Mouse (Mus musculus) midbrain, embryonic 10.5 days (tissue): ENCODE measurements around the gene Rhebl1. TPM values are rescaled to one million over a fixed set of nuclear protein-coding genes. Genes with fewer than 3 reads are reported as not detected.

Experiments
- DNase-seq: peaks from one replicate; pipeline ENCODE4 v3.0.0-alpha.2; 2017; ENCODE audit warnings: low spot score
- H3K27ac ChIP-seq: fragments of 300-500 bp; sonication (generic); replicated peaks from 2 replicates; pipeline ENCODE4 v1.5.1; 2016; ENCODE audit warnings: mild to moderate bottlenecking
- H3K27me3 ChIP-seq: fragments of 300-500 bp; sonication (generic); 2 replicates; pipeline ENCODE4 v1.6.1; 2016; ENCODE audit warnings: low read depth, mild to moderate bottlenecking; ENCODE audit not compliant: poor library complexity, severe bottlenecking
- H3K36me3 ChIP-seq: fragments of 300-500 bp; sonication (generic); 2 replicates; pipeline ENCODE4 v1.6.1; 2016; ENCODE audit warnings: mild to moderate bottlenecking, moderate library complexity
- H3K4me1 ChIP-seq: fragments of 300-500 bp; sonication (generic); 2 replicates; pipeline ENCODE4 v1.6.1; 2016
- H3K4me3 ChIP-seq: fragments of 300-500 bp; sonication (generic); 2 replicates; pipeline ENCODE4 v1.5.1; 2016; ENCODE audit warnings: mild to moderate bottlenecking, moderate library complexity
- H3K9me3 ChIP-seq: fragments of 300-500 bp; sonication (generic); replicated peaks from 2 replicates; pipeline ENCODE4 v1.6.1; 2016; ENCODE audit warnings: mild to moderate bottlenecking
- WGBS: fragments of 180-500 bp; shearing (Covaris S2); methylation state at CpG from one replicate; pipeline ENCODE4 v1.1.7; 2016; 5-methylcytosine and 5-hydroxymethylcytosine counted together
- polyA plus RNA-seq: library from polyadenylated mRNA; unstranded; fragments of >200 nt; fragmentation: Nextera tagmentation; extraction: Ambion mirVana; gene quantifications from 2 replicates; pipeline ENCODE4 v1.2.1, GENCODE M21; 2016

Gene Rhebl1
- polyA plus RNA-seq, 1 experiment from 2014 or later: 23.9 TPM

DNA sequence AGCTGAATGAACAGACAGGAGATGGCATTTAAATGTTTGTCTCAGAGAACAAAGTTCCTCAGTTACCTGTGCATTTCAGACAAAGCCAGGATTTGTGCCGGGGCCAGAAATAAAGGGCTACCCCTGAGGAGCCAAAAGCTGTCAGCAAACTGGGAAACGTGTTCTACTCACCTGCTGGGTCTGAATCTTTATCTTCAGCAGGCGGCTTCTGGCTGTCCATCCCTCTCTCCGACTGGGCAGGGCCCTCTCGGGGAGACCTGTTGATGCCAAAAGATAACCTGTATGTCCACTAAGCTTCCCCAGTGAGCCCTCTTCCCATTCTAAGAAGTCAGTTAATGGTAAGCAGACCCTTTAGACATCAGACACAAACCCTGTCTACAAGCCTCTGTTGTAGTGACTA is 27.8 kb downstream of the Rhebl1 start:
- peaks cover 64% of the 10 kb centered on the region for H3K36me3 ChIP-seq
- no peak overlapping the region for H3K27ac ChIP-seq
- no peaks in the 10 kb centered on the region for H3K9me3 ChIP-seq
- no peak for DNase-seq
- 91% methylated on average over 5 of the region's 5 CpGs for WGBS
- H3K4me3 ChIP-seq: no peak overlapping the region
- H3K27me3 ChIP-seq: no peaks in the 10 kb centered on the region
- peaks cover 37% of the 10 kb centered on the region for H3K4me1 ChIP-seq

DNA sequence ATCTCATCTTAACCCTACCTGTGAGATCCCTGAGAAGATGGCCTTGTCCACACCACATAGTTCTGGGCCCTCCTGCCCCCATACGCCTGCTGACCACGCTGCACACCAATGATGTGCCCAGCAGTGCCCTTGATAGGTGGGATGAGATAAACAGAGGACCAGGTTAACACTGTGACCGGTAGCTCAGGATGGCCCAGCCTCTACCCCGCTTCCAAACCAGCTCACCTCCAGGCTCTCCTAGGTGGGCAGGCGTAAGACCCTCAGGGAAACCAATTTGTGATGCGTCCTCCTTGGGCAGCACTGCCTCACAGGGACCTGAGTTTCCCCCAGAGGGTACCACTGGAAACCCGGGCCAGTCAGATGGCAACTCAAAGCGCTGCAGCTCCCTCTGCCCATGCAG is 28.6 kb downstream of the Rhebl1 start:
- H3K9me3 ChIP-seq: no peaks in the 10 kb centered on the region
- peaks cover 37% of the 10 kb centered on the region for H3K4me1 ChIP-seq
- no peak for DNase-seq
- peaks cover 72% of the 10 kb centered on the region for H3K36me3 ChIP-seq
- H3K27ac ChIP-seq: no peak overlapping the region
- H3K27me3 ChIP-seq: no peaks in the 10 kb centered on the region
- 93% methylated on average over 8 of the region's 8 CpGs for WGBS
- no peak overlapping the region for H3K4me3 ChIP-seq

DNA sequence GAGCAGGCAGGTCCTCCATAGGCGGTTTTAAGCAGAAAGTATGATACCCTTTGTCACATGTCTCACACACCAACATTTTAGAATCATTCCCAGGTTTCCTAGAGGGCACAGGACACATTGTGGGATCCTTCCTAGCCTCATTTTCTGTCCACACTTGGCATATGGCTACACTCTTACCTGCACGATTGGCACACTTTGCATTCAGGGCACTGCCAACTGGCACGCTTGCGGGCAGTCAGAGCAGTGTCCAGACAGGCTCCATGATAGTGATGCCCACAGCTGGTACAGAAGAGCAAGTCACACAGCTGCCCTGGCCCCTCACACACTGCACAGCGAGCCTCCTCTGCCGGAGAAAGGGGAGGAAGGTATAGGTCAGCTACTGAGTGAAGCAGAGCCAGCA is 29.4 kb downstream of the Rhebl1 start:
- no peaks in the 10 kb centered on the region for H3K9me3 ChIP-seq
- H3K27ac ChIP-seq: no peak overlapping the region
- H3K27me3 ChIP-seq: no peaks in the 10 kb centered on the region
- peaks cover 80% of the 10 kb centered on the region for H3K36me3 ChIP-seq
- no peak overlapping the region for H3K4me3 ChIP-seq
- peaks cover 30% of the 10 kb centered on the region for H3K4me1 ChIP-seq
- DNase-seq: no peak
- 94% methylated on average over 6 of the region's 6 CpGs for WGBS

DNA sequence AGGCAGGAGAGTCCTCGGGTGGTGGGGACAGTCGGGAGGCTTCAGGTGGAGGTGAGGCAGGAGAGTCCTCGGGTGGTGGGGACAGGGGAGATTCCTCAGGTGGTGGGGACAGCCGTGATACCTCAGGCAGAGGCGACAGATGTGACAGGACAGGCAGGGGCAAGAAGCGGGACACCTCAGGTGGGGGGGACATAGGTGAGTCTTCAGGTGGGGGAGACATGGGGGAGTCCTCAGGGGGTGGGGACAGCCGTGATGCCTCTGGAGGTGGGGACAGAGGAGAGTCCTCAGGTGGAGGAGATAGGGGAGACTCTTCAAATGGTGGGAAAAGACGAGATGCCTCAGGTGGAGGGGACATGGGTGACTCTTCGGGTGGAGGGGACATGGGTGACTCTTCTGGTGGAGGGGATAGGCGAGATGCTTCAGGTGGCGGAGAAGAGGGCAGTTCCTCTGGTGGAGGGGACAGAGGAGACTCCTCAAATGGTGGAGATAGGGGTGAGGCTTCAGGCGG is 30.8 kb downstream of the Rhebl1 start:
- DNase-seq: no peak
- no peaks in the 10 kb centered on the region for H3K9me3 ChIP-seq
- H3K27ac ChIP-seq: no peak overlapping the region
- no peaks in the 10 kb centered on the region for H3K27me3 ChIP-seq
- no peak overlapping the region for H3K4me3 ChIP-seq
- 92% methylated on average over 12 of the region's 12 CpGs for WGBS
- peaks cover 16% of the 10 kb centered on the region for H3K4me1 ChIP-seq
- peaks cover 94% of the 10 kb centered on the region for H3K36me3 ChIP-seq

DNA sequence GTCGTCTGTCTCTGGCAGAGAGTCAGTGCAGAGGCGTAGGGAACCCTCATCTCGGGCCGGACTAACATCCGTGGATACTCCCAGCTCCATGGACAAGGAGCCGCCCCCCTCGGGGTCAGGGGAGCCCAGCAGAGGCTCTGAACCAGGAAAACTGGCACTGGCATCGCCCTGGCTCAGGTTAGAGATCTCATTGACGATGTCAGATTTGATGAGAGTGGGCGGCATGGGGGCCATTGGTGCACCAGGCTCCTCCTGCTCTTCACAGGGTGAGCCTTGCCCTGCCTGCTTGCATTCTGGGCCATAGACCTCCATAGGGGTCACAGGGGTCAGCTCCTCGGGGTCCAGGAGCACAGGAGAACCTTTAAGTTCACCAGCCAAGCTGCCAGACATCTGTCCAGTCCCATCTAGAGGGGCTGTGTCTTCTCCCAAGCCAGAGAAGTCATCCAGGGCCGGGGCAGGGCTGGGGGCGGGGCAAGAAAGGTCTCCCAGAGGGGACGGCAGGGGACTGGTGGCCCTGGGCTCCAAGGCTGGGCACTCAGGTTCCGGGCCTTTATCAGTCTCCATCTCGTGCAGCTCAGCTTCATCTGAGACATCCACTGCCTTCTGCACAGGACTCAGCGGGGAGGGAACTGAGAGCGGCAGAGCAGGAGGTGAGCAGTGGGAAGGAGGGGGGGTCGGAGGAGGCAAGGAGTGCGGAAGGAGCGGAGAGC is 32.5 kb downstream of the Rhebl1 start:
- H3K27ac ChIP-seq: no peak overlapping the region

DNA sequence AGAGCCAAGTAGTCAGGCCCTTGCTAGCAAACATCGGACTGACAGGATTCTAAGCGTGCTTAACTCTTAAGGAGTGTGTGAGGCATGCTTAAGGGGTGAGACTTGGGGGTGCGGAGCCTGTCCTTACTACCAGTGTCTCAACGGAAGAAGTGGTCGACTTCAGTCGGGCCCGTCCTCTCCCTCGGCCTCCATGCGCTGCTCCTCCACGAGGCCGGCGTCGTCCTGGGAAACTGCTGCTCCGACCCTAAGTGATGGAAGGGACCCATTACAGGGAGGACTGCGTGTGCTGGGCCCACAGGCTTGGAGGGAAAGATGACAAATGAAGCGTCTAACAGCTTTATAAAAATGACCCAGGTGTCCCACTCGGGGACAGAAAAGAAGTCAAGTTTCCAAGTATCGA is 33.4 kb downstream of the Rhebl1 start:
- H3K4me3 ChIP-seq: no peak overlapping the region
- no peak overlapping the region for H3K27ac ChIP-seq
- DNase-seq: no peak
- no peaks in the 10 kb centered on the region for H3K9me3 ChIP-seq
- no peaks in the 10 kb centered on the region for H3K4me1 ChIP-seq
- WGBS: 96% methylated on average over 18 of the region's 18 CpGs
- no peaks in the 10 kb centered on the region for H3K27me3 ChIP-seq
- H3K36me3 ChIP-seq: peaks cover 100% of the 10 kb centered on the region

More for the DNA sequence above, 32.5 kb downstream of the Rhebl1 start:
- DNase-seq: no peak
- 92% methylated on average over 21 of the region's 21 CpGs for WGBS
- Histone ChIP-seq H3K4me3 (0 out of 2 replicates have a peak overlapping the region, but pooled peaks have one; percentile 11), H3K9me3 (no peaks in the 10 kb centered on the region), H3K36me3 (peaks cover 100% of the 10 kb centered on the region), H3K27me3 (no peaks in the 10 kb centered on the region), H3K4me1 (no peaks in the 10 kb centered on the region)

DNA sequence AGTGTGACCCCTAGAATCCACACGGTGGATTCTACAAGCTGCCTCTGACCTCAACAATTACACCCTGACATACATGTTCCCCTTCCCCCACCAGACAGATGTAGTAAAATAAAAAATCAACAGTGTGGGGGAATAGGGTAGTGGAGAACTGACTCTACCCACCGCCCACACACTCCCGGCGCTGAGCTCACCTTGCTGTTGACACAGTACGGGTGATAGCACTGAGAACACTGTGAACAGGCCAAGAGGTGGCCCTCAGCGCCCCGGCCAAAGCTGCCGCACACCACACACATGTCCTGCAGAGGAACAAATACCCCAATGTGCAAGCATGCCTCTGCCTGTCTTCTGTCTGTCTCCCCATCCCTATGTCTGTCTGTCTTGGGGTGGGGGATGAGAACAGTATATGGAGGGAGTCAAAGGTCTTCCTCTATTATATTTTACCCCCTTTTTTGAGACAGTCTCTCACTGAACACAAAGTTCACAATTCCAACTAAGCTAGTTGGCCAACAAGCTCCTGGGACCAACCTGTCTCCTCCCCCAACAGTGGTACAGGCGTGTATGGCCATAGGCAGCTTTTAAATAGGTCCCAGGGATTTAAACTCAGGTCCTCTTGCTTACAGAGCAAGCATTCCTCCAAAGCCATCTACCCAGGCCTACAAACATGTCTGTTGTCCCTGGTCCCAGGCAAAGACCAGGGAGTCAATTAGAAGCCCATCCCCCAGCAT is 34.9 kb downstream of the Rhebl1 start:
- peaks cover 100% of the 10 kb centered on the region for H3K36me3 ChIP-seq
- DNase-seq: no peak
- no peaks in the 10 kb centered on the region for H3K9me3 ChIP-seq
- H3K27ac ChIP-seq: no peak overlapping the region
- 89% methylated on average over 9 of the region's 9 CpGs for WGBS
- no peak overlapping the region for H3K4me3 ChIP-seq
- H3K4me1 ChIP-seq: no peaks in the 10 kb centered on the region
- no peaks in the 10 kb centered on the region for H3K27me3 ChIP-seq

DNA sequence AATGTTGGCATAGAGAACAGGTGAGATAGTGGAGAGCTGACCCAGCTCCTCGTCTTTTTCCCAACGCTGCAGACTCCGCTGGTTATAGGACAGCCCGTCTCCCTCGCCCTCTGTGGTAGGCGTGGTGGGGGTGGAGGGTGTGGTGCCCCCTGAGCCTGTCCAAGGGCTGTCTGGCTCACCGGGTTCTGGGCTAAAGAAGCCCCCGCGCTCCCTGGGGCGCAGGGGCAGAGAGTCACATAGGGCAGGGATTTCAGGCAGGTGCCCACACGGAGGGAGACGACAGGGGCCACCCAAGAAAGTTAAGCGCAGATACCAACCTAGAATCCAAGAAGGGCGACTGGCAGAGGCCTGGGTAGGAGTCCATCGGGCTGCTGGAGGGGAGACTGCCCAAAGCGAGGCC is 40.1 kb downstream of the Rhebl1 start:
- Histone ChIP-seq H3K4me3 (no peak overlapping the region), H3K27me3 (no peaks in the 10 kb centered on the region), H3K36me3 (peaks cover 100% of the 10 kb centered on the region), H3K27ac (no peak overlapping the region), H3K4me1 (no peaks in the 10 kb centered on the region), H3K9me3 (no peaks in the 10 kb centered on the region)
- no peak for DNase-seq
- 95% methylated on average over 16 of the region's 16 CpGs for WGBS

DNA sequence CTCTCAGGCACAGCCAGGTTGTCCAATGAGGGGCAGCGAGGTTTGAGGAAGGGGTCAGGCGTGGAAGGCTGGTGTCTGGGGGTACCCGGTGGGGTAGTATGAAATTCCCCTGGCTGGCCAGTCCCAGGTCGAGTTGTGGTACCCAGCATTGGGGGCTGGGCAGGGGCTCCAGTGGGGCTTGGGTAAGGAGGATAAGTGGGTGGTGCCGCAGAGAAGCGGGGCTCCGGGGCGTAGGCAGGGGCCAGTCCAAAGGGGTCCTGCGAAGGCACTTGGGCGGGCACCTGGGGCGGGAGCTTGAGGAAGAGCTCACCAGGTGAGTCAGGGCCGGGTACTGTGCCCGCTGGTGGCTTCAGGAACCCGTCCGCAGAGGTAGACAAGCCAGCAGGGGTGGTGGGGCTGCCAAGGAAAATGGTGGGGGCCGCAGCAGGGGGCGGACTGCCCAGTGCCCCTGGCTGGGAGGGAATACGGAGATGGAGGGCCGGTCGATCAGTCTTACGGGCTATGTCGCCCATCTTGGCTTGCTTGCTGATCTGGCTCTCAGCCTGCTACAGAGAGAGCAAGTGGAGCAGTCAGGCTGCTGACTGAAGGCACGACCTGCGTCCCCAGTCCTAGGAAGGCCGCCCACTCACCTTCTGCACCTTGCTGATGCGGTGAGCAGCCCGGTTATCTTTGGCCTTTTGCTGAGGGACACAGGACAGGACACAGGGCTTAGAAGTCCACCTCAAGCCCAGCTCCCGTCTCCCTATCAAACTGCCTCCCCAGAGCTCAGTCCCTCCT is 41.0 kb downstream of the Rhebl1 start:
- H3K36me3 ChIP-seq: peaks cover 100% of the 10 kb centered on the region
- H3K9me3 ChIP-seq: no peaks in the 10 kb centered on the region
- no peak for DNase-seq
- no peak overlapping the region for H3K4me3 ChIP-seq
- H3K27ac ChIP-seq: no peak overlapping the region
- WGBS: 97% methylated on average over 28 of the region's 28 CpGs
- no peaks in the 10 kb centered on the region for H3K4me1 ChIP-seq
- no peaks in the 10 kb centered on the region for H3K27me3 ChIP-seq

DNA sequence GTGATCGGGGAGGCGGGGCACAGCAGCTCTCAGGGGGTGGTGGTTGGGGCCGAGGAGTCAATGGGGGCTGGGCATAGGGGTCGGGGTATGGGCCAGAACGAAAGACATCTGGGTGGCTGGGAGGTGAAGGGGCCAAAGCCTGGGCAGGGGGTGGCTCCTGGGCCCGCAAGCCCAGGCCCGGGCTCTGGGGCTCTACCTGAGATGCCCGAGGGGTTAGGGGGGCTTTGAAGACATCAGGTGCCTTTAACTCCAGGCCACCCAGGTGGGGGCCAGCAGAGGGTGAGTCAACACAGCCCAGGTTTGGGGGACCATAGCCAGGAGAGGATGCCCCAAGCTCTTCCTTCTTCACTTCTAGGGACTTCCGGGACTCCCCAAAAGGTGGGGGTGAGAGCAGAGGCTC is 41.6 kb downstream of the Rhebl1 start:
- no peak for DNase-seq
- Histone ChIP-seq H3K4me3 (no peak overlapping the region), H3K4me1 (no peaks in the 10 kb centered on the region), H3K27ac (no peak overlapping the region), H3K27me3 (no peaks in the 10 kb centered on the region), H3K36me3 (peaks cover 100% of the 10 kb centered on the region), H3K9me3 (no peaks in the 10 kb centered on the region)
- WGBS: 93% methylated on average over 9 of the region's 9 CpGs

DNA sequence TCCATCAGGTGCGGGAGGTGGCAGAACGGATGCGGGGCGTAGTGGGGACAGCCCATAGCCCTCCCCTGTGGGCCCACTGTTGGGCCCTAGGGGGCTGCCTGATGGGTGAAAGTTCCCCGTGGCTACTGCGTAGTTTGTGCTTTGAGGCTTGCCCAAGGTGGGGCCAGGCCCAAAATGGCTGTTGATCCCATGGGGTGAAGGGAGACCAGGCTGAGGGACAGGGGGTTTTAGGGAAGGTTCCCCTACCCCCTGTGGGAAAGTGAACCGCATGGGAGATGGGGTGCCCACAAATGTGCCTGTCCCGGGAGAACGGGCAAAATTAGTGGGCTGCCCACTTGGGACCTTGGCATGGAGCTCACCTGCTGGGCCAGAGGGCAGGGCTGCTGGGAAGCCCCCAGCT is 42.3 kb downstream of the Rhebl1 start:
- DNase-seq: no peak

DNA sequence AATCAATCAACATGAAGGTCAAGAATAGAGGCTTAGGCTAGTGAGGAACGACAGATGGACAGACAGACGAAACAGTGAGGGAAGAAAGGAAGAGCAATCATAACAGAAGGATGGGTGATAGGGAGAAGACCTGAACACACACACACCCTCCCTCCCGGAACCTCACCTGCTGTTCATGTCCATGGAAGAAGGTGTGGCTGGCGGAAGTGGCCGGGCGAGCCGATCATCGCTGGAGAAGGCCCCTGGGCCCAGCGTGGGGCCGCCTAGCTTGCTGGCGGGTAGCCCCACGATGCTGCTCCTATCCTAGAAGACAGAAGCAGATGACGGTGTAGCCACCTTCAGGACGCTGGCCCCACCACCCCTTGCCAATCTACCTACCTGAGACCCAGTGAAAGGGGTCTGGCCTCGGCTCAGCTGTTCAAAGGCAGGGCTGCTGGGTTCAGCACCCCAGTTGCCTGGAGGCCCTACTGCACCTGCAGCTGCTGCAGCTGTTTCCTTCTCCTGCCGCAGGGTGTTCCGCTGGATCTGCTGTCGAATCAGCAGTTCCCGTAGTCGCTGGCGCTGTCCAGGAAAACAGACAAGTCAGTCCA is 43.0 kb downstream of the Rhebl1 start:
- Histone ChIP-seq H3K4me1 (no peaks in the 10 kb centered on the region), H3K36me3 (peaks cover 100% of the 10 kb centered on the region), H3K9me3 (no peaks in the 10 kb centered on the region), H3K27ac (no peak overlapping the region), H3K27me3 (no peaks in the 10 kb centered on the region), H3K4me3 (no peak overlapping the region)
- DNase-seq: no peak
- 92% methylated on average over 21 of the region's 21 CpGs for WGBS

More for the DNA sequence above, 42.3 kb downstream of the Rhebl1 start:
- peaks cover 100% of the 10 kb centered on the region for H3K36me3 ChIP-seq
- H3K9me3 ChIP-seq: no peaks in the 10 kb centered on the region
- H3K27me3 ChIP-seq: no peaks in the 10 kb centered on the region
- whole genome bisulfite sequencing: 97% methylated on average over 9 of the region's 9 CpGs
- H3K27ac ChIP-seq: no peak overlapping the region
- no peaks in the 10 kb centered on the region for H3K4me1 ChIP-seq
- no peak overlapping the region for H3K4me3 ChIP-seq
